ENCODE assay signal across 8 mouse cellular contexts in the genomic region with DNA sequence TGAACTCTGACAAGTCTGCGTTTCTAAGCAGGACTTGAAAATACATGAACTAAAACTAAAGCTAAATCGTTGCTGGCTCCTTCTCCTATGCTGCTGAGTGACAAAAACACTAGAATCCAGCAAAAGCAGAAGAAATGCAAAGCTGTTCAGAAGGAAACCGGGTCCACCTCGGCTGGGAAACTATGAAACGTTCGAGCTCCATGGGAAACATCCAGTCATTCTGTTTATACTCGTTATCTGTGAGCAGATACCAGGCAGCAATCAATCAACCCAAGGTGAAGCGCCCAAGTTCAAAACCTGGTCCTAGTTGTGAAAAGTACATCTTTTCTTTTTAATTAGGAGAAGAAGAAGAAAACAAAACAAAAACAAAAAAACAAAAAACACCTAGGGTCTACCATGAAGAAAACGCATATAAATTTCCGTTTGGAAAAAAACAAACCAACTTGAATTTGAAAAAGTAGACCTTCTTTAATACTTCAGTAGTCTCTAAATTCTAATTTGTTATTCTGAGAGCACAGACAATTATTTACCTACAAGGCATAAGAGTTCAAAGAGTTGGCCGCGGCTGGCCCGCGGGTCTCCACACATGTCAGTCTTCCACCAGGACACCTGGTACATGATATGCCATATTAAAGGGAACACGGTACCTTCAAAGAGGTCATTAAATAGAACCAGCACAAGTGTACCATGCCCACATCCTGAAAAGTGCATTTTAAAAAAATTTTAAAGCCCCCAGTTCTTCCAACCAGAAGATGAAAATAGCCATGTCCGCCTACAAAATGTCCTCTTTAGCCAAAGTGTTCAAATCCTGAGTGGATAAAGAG. TPM values are rescaled to one million over a fixed set of nuclear protein-coding genes. Genes with fewer than 3 reads are reported as not detected.
DNase-seq lines count a peak whose midpoint lies in the region; ATAC-seq and TF ChIP-seq lines count a peak whose summit lies in the region.

No protein-coding gene starts in this region.

- no peaks in the 10 kb centered on the region for H3K36me3 ChIP-seq in kidney, adult 2 months (ENCODE audit: control insufficient read depth, insufficient read depth, low read length)
- no peaks in the 10 kb centered on the region for H3K36me3 ChIP-seq in hindbrain, embryonic 15.5 days
- H3K36me3 ChIP-seq in midbrain, embryonic 15.5 days (replicated peaks), result no peaks in the 10 kb centered on the region

- ATAC-seq in hindbrain, embryonic 15.5 days (ENCODE audit: low FRiP score, low read depth), result no peak
- ATAC-seq in midbrain, embryonic 15.5 days (replicated peaks), result no peak

- no peak for TF ChIP-seq POLR2A in kidney, adult 2 months (IDR thresholded peaks at IDR 0.05; ENCODE audit: low read depth, low read length)

- intact Hi-C loops in left cerebral cortex, postnatal 10 days (cut with DNase I), result loop anchor here (5.0 kb wide), 1 partner anchor 34 kb away; no protein-coding TSS in a partner anchor

- peak overlapping the region; percentile 28; the same call in 1 of the 2 replicates for H3K4me3 ChIP-seq in kidney, adult 2 months (ENCODE audit: insufficient read depth, low read depth, low read length)
- H3K4me3 ChIP-seq in hindbrain, embryonic 15.5 days, result peak overlapping the region; percentile 94
- H3K4me3 ChIP-seq in midbrain, embryonic 15.5 days, result peak overlapping the region; percentile 97

- no peaks in the 10 kb centered on the region for H3K9me3 ChIP-seq in hindbrain, embryonic 15.5 days
- H3K9me3 ChIP-seq in midbrain, embryonic 15.5 days, result no peaks in the 10 kb centered on the region

- H3K4me1 ChIP-seq in kidney, adult 2 months (ENCODE audit: control insufficient read depth, insufficient read depth, low read length), result peaks cover 2% of the 10 kb centered on the region; the same call in 1 of the 2 replicates
- H3K4me1 ChIP-seq in hindbrain, embryonic 15.5 days (replicated peaks), result peaks cover 10% of the 10 kb centered on the region
- H3K4me1 ChIP-seq in midbrain, embryonic 15.5 days, result peaks cover 13% of the 10 kb centered on the region

- DNase-seq in kidney, adult 2 months, result no peak
- no peak for DNase-seq in kidney, adult 8-10 months
- DNase-seq in c-Kit-negative CD71-positive TER-119-positive erythroid progenitor cells, embryonic 14.5 days (ENCODE audit: low read depth, low spot score), result peak; percentile 29
- no peak for DNase-seq in embryo, embryonic 9.5 days (ENCODE audit: extremely low spot score)
- no peak for DNase-seq in left cerebral cortex, postnatal 10 days (ENCODE audit: extremely low spot score in 1 of 2, low spot score in 2 of 2)
- no peak for DNase-seq in left cerebral cortex, adult 18-20 months (ENCODE audit: low spot score in 2 of 2)

- no peak for TF ChIP-seq CTCF in kidney, adult 2 months (conservative IDR thresholded peaks at IDR 0.05; ENCODE audit: insufficient read depth, insufficient read length, low read depth, low read length)

- no peak overlapping the region for H3K27ac ChIP-seq in kidney, adult 2 months (ENCODE audit: insufficient read depth, low read depth, low read length)
- H3K27ac ChIP-seq in hindbrain, embryonic 15.5 days (replicated peaks), result no peak overlapping the region
- H3K27ac ChIP-seq in midbrain, embryonic 15.5 days, result no peak overlapping the region

- no peaks in the 10 kb centered on the region for H3K27me3 ChIP-seq in kidney, adult 2 months (replicated peaks; ENCODE audit: control insufficient read depth, insufficient read depth, low read length)
- no peaks in the 10 kb centered on the region for H3K27me3 ChIP-seq in hindbrain, embryonic 15.5 days
- no peaks in the 10 kb centered on the region for H3K27me3 ChIP-seq in midbrain, embryonic 15.5 days (replicated peaks)

- H3K4me2 ChIP-seq in hindbrain, embryonic 15.5 days, result peak overlapping the region; percentile 83
- peak overlapping the region; percentile 84 for H3K4me2 ChIP-seq in midbrain, embryonic 15.5 days

- H3K9ac ChIP-seq in hindbrain, embryonic 15.5 days, result 0 out of 2 replicates have a peak overlapping the region, but pooled peaks have one; percentile 88
- H3K9ac ChIP-seq in midbrain, embryonic 15.5 days, result 0 out of 2 replicates have a peak overlapping the region, but pooled peaks have one; percentile 84

- 41% methylated on average over 16 of the region's 16 CpGs for whole genome bisulfite sequencing in kidney, adult 2 months
- 54% methylated on average over 16 of the region's 16 CpGs for WGBS in hindbrain, embryonic 15.5 days
- 54% methylated on average over 16 of the region's 16 CpGs for WGBS in midbrain, embryonic 15.5 days

RNA-seq across cellular contexts. Expression of gene Ern1, which starts 1.4 kb away (rescaled TPM):
- polyA plus RNA-seq in kidney, adult 2 months (2012; rRNA removed), result 12.6 and 15.1 TPM in 2 replicates
- polyA plus RNA-seq in hindbrain, embryonic 15.5 days (2015; fragmentation: Nextera tagmentation; extraction: Ambion mirVana), result 4.9 and 5.0 TPM in 2 replicates
- 6.0 and 7.6 TPM in 2 replicates for polyA plus RNA-seq in midbrain, embryonic 15.5 days (2015; fragmentation: Nextera tagmentation; extraction: Ambion mirVana)
- total RNA-seq in left cerebral cortex, postnatal 10 days (2021), result 1 to 10 TPM; 7.6 to 9.5 TPM
- 1 to 10 TPM; 9.2 to 9.3 TPM for total RNA-seq in left cerebral cortex, adult 18-20 months (2021)

Comparison
In these comparisons a context has a peak if more than half of its experiments do, and no peak if none do; other contexts are left out.
1. H3K4me3 ChIP-seq: peak in every context shown above with its lines; median percentile 97 in midbrain, embryonic 15.5 days; 94 in hindbrain, embryonic 15.5 days; 28 in kidney, adult 2 months.